Mouse (Mus musculus) E14TG2a.4 (cell line): ENCODE measurements around the gene Mctp1.

Experiments
- CTCF ChIP-seq: conservative IDR thresholded peaks from 2 replicates; pipeline ENCODE4 v1.5.1; 2014; ENCODE audit warnings: low read length
- POU5F1 ChIP-seq: IDR thresholded peaks from 2 replicates; pipeline ENCODE4 v1.6.1; 2014; ENCODE audit warnings: low read length, borderline replicate concordance

- TF ChIP-seq CTCF: no peak
- TF ChIP-seq POU5F1: no peak
Observed at GRCm38 (mm10) chr13:76918321-76918720, 534.0 kb downstream of the Mctp1 start.
